ENCODE assay signal across 11 mouse cellular contexts in the genomic region with DNA sequence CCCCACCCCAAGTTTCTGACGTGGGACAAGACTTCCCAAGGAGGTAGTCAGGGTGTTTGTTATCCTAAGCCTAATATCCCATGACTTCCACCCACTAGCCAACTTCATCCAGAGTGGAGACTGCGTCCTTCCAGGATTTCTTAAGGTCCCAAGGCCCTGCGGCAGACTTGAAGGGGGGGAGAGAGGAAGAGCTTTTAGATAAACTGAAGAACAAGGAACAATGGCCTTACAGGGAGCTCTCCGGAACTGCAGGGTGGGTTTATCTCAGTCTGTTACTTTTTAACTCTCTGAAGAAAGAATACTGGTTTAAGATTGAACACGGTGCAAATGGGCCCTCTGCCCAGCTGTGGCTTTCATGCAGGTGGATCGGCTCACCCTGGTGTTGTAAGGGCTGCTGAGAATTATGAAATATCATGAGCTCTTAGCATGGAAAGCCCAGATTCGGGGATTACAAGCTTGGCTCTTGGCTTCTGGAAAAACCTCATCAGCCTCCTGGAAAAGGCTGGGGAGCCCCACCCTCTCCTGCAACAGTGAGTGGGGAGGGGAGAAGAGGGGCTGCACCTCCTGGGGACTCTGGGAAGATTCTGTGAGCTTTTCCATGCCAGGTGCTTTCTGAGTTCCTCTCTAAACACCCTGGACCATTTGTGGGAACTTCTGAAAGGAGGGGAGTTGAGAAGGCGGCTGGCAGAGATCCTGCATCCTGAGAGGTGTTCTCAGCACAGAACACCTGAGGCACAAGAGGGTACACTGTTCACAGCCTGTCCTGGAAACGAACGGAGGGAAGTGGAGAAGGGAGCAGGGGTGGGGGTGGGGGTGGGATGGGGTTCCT. TPM values are rescaled to one million over a fixed set of nuclear protein-coding genes. Genes with fewer than 3 reads are reported as not detected.
DNase-seq lines count a peak whose midpoint lies in the region; ATAC-seq and TF ChIP-seq lines count a peak whose summit lies in the region.
"Had no signal": no experiment of that assay in that cellular context is flagged by ENCODE, and none has a peak within 500 bp of the region (broad histone marks: within the 10 kb centered on the region; RNA-seq: fewer than 3 reads in every experiment).

No protein-coding gene starts in this region.

- no peaks in the 10 kb centered on the region for H3K27me3 ChIP-seq in testis, adult 2 months (ENCODE audit: control insufficient read depth, insufficient read depth, low read length)
- no peaks in the 10 kb centered on the region for H3K27me3 ChIP-seq in limb, embryonic 14.5 days (ENCODE audit: control insufficient read depth, insufficient read depth, low read length)

- H3K9me3 ChIP-seq in limb, embryonic 14.5 days (ENCODE audit: control insufficient read depth, low read length), result no peaks in the 10 kb centered on the region

- peaks cover 2% of the 10 kb centered on the region; the same call in 1 of the 2 replicates for H3K4me1 ChIP-seq in testis, adult 2 months (ENCODE audit: control insufficient read depth, insufficient read depth, low read length)
- H3K4me1 ChIP-seq in limb, embryonic 14.5 days (ENCODE audit: control insufficient read depth, insufficient read depth, low read length), result peaks cover 50% of the 10 kb centered on the region

- H3K27ac ChIP-seq in testis, adult 2 months (ENCODE audit: control insufficient read depth, insufficient read depth, low read depth, low read length), result peak overlapping the region; percentile 64
- peak overlapping the region; percentile 52 for H3K27ac ChIP-seq in limb, embryonic 14.5 days (replicated peaks; ENCODE audit: low read depth, low read length)

- DNase-seq in heart, adult 18-20 months, result peak; percentile 41 to 43
- no peak for DNase-seq in heart, postnatal 36 days
- DNase-seq in testis, postnatal 10 days (ENCODE audit: low spot score), result no peak
- DNase-seq in limb, embryonic 14.5 days (ENCODE audit: low spot score), result peak; percentile 58
- peak; percentile 46 for DNase-seq in testis, postnatal 14 days (ENCODE audit: low spot score)
- no peak for DNase-seq in left cerebral cortex, postnatal 14 days (ENCODE audit: low spot score in 2 of 2)
- DNase-seq in gastrocnemius, adult 8-10 months (ENCODE audit: low spot score in 2 of 2), result no peak
- DNase-seq: gastrocnemius, postnatal 14 days had no signal

- 60% methylated on average over 10 of the region's 10 CpGs for WGBS in limb, embryonic 14.5 days

- no peak for TF ChIP-seq POLR2A in testis, adult 2 months (IDR thresholded peaks at IDR 0.05; ENCODE audit: control insufficient read depth, low read depth, low read length)
- no peak for TF ChIP-seq POLR2A in limb, embryonic 14.5 days (IDR thresholded peaks at IDR 0.05; ENCODE audit: borderline replicate concordance, extremely low read depth, insufficient read depth, insufficient read length)

- ATAC-seq in limb, embryonic 14.5 days (ENCODE audit: low FRiP score, low read depth), result no peak

- H3K4me3 ChIP-seq in testis, adult 2 months (ENCODE audit: control insufficient read depth, low read depth, low read length), result no peak overlapping the region
- H3K4me3 ChIP-seq in limb, embryonic 14.5 days (replicated peaks; ENCODE audit: low read length), result no peak overlapping the region

- intact Hi-C loops in heart, postnatal 36 days (cut with DNase I), result loop anchor here (2.0 kb wide), 2 partner anchors 19 to 47 kb away; no protein-coding TSS in a partner anchor
- intact Hi-C loops in left cerebral cortex, postnatal 14 days (cut with DNase I), result no loop called here

- TF ChIP-seq CTCF in testis, adult 2 months (IDR thresholded peaks at IDR 0.05; ENCODE audit: control insufficient read depth, insufficient read depth, insufficient replicate concordance, low read depth, low read length), result no peak

- H3K9ac ChIP-seq in limb, embryonic 14.5 days (ENCODE audit: low read depth, low read length, severe bottlenecking), result no peak overlapping the region

- peak overlapping the region; percentile 79; the same call in 1 of the 2 replicates for H3K4me2 ChIP-seq in limb, embryonic 14.5 days (replicated peaks; ENCODE audit: low read depth, low read length, severe bottlenecking)

- no peaks in the 10 kb centered on the region for H3K36me3 ChIP-seq in testis, adult 2 months (ENCODE audit: control insufficient read depth, insufficient read depth, low read length)
- peaks cover 35% of the 10 kb centered on the region for H3K36me3 ChIP-seq in limb, embryonic 14.5 days (ENCODE audit: control insufficient read depth, insufficient read depth, low read length)

RNA-seq across cellular contexts. Expression of gene Kcne1, which starts 38.7 kb away (rescaled TPM):
- 1 to 10 TPM; 7.1 to 7.8 TPM for total RNA-seq in heart, adult 18-20 months (2021)
- 10 to 100 TPM; 19.8 to 21.3 TPM for total RNA-seq in heart, postnatal 36 days (2021)
- polyA plus RNA-seq in testis, adult 2 months (2012; rRNA removed), result 0.32 and 0.49 TPM in 2 replicates
- polyA plus RNA-seq in limb, embryonic 14.5 days (2012; rRNA removed), result 0.08 and 0.09 TPM in 2 replicates
- polyA plus RNA-seq in limb, embryonic 14.5 days (2014; fragmentation: Nextera tagmentation; extraction: Ambion mirVana), result not detected in 2 replicates
- not detected for total RNA-seq in left cerebral cortex, postnatal 14 days (2021)
- total RNA-seq in gastrocnemius, adult 8-10 months (2022), result not detected
- total RNA-seq: gastrocnemius, postnatal 14 days; left cerebral cortex, postnatal 25 days had no signal
- polyA plus RNA-seq: cortical plate, adult 2 months had no signal

Comparison
In these comparisons a context has a peak if more than half of its experiments do, and no peak if none do; other contexts are left out.
1. DNase-seq: peak in heart, adult 18-20 months (2 of 2), limb, embryonic 14.5 days (single experiment) and testis, postnatal 14 days (single experiment); none in heart, postnatal 36 days (0 of 2), testis, postnatal 10 days (single experiment), left cerebral cortex, postnatal 14 days (0 of 2) and gastrocnemius, adult 8-10 months (0 of 2).
2. RNA of gene Kcne1, which starts 38.7 kb away (total RNA-seq): 19.8 to 21.3 TPM in heart, postnatal 36 days and 7.1 to 7.8 TPM in heart, adult 18-20 months; not detected in left cerebral cortex, postnatal 14 days and not detected in gastrocnemius, adult 8-10 months; every median in the first group is over 4 times any median in the second.